Mouse (Mus musculus): ENCODE measurements at regions not wholly inside any gene's neighbourhood (a gene's known extent, or its start where the extent isn't known, plus 50 kb on each side); places are given as distances from the start of the nearest gene placed in this dataset.

DNA sequence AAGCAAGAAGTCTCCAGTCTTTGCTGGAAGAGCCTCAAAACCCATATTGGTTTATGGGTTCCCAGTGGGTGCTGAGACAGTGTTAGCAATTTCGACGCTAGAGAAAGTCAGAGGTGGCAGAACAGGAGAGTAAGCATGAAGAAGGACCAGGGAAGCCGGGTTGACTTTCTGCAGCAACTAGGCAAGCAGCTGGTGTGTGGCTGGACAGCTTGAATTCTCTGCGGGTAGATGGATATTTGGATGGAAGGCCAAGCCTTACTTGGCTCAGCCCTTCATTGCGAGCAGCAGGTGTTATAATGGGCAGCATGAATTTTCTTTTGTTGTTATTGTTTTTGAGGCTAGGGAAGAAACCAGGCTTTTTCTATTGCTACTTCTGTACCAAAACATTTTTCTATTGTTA lies 362.7 kb upstream of the Satb1 start:
- DNase-seq (ENCODE audit: low spot score): no peak

DNA sequence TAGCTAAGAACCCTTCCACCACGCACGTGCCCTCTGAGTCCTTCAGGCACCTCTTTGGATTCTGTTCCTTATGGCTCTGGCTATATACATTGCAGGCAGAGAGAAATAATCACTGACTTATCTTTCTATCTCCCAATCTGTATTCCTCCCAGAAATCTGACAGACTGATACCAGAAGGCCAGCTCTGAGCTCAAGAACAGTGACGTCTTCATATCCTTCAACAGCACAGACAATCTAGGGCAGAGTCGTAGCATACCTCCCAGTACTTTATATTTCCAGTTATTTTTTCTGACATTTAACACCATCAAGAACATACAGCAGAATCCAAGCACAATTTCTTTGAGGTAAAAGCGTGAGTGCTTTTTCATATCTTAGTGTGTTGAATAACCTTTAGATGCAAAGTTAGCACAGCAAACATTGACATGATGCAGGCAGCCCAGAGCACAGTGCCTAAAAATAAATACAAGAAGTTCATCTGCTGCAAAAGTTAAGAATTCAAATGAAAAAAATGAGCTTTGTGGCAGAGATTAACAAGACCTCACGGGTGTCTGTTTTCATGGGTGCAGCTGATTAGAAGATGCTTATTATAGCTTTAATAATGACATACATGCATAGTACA lies 358.1 kb upstream of the Satb1 start:
- no peak for DNase-seq (ENCODE audit: low spot score)

DNA sequence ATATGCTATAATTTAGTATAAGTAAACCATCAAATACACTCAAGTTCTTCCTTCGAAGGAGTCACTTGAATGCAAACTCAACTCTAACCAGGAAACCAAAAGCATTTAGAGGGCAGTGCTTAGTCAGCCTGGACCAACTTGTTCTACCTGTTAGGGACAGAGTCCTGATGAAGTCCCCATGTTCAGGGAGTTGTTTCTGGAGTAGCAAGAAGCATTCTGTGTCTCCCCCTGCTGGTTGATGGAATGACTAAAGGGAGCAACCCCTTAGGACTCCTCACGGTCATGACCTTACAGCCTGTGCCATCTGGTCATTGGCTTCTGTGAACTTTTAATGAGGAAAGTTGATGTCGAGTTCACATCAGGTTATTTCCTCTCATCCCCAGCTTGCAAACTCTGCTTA lies 349.6 kb upstream of the Satb1 start:
- DNase-seq (ENCODE audit: low spot score): no peak

DNA sequence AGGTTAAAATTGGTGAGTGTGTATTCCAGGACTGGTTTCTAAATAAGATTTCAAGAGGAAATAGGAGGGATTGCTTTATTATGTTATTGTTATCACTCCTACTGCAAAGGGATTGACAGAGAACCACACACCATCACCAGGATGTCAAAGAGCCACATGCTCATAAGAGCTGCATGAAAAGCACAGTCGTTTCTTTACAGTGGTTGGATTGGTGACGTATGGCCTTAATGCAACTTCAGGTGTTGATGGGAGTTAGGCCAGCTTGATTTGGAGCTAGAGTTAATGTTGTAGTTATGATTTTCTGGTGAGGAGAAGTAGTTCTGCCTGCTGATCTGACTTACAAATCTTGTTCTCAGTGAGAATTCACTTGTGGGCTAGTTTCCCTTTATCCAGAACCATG lies 344.9 kb upstream of the Satb1 start:
- DNase-seq (ENCODE audit: low spot score): no peak

DNA sequence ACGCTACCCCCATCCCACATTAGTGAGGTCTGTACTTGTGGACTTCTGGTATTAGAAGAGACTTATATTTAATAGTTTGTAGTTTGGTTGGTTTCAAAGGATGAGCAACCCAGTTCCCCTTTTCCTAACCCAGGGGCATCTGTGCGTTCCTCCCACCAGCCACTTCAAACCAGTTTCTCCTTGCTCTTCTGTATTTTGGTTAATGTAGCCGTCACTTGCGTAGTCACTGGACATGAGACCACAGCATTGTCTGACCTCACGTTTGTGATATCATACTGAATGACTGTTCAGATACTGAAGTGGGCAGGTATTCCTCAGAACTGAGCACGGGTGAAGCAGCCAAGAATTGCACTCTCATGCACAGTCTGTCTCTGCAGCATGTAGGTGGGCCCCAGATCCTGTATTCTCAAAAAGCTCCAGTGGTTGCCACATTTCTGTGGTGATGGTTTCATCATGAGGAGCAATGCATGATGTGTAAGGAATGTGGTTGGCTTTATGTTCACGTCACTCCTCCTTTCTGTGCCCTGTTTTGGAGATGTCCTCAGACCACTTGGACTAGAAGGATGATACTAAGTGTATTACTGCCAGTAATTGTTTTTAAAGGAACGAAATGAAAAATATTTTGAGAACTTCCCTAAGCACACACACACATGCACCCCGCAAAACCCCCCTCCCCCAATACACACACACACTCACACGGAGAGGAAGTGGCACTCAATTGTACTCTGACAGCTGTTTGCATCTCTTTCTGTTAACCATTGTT lies 335.2 kb upstream of the Satb1 start:
- no peak for DNase-seq (ENCODE audit: low spot score)

DNA sequence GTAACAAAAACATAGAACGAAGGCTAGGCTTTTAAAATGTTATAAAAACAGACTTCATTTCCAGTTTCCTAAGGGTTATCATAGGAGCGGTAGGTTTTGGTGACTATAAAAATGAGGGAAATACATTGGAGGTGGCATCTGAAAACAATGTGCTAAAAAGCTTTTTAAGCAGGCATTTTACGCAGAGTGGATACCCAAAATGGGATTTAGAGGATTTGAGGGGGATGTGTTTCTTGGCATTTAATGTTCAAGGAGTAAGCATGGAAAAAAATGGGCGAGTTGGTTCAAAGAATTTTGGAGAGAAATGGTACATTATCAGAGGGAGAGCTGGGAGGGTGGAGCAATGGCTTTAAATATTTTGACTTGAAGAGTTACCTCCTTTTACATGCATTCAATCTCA lies 334.6 kb upstream of the Satb1 start:
- DNase-seq (ENCODE audit: low spot score): no peak

DNA sequence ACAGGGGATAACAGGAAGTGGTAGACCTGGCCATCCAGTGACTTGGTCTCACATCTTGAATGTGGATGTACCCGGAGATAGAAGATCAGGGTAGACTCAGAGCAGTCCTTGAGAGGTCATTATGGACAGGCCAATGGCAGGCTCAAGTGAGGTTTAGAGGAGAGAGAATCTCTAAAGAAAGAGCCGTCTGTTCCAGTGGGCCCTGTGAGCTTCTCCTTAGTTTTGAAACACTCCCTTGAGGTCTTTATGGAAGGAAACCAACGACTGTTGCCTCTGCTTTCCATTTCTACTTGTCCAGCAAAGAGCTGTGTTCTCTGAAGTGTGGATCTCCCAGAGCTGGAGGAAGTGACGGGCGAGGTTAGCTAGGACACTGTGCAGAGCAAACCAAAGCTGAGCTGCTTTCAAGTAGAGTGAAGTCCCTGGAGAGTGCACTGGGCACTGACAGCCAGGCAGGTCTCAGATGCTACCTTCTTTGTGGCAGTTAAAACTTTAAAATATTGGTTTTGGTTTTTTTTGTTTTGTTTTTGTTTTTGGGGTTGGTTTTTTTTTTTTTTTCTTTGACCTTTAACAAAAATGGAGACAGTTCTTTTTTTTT lies 332.9 kb upstream of the Satb1 start:
- no peak for DNase-seq (ENCODE audit: low spot score)

DNA sequence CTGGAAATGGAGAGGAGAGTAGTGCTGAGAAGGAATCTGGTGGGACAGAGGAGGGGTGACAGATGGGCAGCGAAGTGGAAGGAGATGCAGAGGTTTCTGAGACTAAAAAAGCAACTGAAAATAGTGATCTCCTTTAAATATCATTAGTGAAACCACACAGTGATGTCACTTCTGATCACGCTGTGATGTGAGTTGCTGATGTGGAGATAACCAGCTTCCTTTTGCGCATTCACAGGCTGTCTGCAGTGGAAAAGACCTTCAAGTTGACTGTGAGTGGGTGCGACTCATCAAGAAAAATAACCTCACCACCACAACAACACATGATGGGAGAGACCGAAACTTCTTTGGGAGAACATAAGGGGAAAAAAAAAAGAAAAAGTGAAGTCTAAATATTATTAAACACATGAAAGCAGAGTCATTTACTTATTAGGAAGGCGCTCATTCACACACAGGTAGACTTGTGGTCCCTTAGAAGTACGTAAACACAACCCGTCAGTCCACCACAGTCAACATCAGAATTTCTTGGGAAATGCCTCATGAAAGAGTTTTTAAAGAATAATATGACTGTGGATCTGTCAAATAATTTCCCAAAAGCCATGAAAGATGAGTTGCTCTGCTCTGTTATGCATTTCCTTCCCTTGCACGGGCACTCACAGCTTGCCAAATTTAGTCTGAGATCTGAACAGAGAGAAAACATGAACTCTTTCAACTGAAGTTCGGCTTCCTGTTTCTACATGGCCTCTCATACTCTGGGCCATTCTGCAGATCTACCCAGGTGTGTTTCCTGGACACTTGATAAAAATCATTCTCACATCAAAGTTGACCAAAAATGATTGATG lies 329.7 kb upstream of the Satb1 start:
- no peak for DNase-seq (ENCODE audit: low spot score)

DNA sequence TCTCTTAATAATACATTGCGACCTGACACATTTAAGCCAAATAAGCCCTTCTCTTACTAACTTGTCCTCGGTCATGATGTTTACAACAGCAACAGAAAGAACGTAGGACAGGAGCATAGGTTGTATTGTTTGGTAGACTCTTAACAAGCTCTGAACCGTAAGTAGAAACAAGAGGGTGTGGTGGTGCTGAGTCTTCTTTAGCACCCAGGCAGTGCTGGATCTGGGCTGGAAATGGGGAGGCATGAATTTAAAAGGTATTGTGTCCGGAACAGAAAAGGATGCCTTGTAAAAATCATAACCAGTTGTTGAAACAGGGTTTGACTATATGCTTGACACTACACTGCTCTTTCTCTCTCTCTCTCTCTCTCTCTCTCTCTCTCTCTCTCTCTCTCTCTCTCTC lies 317.4 kb upstream of the Satb1 start:
- no peak for DNase-seq (ENCODE audit: low spot score)

DNA sequence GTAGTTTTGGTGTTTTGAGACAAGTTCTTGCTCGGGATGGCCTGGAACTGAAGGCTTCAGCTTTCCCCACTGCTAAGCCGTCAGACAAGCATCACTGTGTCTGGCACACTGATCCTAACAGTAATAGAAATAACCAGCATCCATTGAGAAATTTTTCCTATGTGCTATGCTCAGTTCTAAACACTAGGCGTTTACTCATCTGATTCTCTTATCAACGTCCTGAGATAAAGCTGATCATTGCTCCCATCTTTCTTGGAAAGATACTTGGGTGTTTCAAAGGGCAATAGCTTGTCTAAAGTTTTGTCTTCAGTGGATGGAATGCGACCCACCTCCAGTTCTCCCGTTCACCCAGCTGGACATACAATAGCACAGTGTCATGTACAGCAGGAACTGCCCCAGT lies 316.7 kb upstream of the Satb1 start:
- no peak for DNase-seq (ENCODE audit: low spot score)

DNA sequence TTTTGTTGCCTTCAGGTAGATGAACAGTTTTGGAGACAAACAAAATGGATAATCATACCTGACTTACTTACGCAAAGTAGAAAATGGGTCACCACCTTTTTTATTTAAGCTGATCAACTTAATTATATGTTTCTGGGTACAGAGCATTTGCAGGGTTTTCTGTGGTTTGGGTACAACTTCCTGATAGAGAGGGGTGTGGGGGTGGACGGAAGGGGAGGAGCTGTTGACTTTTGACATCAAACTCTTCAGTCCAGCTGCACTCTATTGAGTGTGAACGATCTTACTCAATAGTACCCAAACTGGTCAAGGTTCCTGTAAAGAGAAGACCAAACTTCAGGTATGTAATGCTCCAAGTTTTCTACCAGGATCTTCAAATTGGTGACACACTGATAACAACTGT lies 316.0 kb upstream of the Satb1 start:
- no peak for DNase-seq (ENCODE audit: low spot score)

DNA sequence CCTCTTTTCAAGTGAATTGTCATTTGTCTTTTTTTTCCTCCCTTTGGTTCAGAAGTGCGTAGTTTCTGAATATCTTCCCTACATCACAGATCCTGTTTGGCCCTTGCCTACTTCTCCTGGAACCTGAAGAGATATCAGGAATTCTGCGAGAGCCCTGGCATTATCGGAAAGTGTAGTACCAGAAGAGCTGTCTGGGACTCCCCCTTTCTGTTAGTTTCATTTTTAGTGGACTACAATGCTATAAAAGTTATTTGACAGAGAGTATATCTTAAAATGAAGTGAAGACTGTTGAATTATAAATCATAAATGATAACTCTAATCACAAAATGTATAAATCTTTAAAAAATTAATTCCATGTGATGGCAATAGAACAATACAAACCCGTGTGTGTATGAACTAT lies 270.8 kb upstream of the Satb1 start:
- DNase-seq (ENCODE audit: low spot score): no peak

DNA sequence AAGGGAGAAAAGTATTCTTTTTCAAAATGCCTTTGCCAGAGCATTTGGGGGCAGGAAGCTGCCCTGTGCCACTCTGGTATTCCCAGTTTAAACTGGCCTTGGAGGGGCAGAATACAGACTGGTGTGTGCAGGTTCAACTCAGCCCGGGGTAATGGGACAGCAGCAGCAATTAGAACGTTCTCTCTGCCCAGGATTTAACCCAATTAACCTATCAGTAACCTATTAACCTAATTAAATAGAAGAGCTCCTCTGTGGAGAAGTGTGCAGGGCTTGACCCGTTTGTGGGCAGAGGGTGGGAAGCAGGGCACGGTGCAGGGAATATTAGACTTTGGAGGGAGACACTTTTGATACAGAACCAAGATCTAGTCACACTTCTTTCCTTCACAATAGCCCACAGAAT lies 252.7 kb upstream of the Satb1 start:
- no peak for DNase-seq (ENCODE audit: low spot score)

DNA sequence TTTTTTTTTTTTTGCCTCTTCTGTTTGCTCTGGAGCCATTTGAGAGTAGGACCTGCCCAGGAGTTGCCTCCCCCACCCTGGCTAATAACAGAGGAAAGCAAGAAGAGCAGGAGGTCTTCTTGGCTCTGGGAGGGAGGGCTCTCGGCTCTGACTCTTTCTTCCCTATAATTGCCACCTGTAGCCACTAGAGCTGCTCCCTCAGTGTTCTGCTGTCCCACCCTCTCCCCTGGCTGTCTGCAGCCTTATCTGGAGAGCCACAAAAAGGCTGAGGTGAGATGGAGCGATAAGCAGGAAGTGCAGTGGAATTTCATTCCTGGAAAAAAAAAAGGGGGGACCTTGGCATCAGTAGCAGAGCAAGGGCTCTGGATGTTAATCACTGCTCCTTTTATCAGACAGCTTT lies 251.4 kb upstream of the Satb1 start:
- no peak for DNase-seq (ENCODE audit: low spot score)

DNA sequence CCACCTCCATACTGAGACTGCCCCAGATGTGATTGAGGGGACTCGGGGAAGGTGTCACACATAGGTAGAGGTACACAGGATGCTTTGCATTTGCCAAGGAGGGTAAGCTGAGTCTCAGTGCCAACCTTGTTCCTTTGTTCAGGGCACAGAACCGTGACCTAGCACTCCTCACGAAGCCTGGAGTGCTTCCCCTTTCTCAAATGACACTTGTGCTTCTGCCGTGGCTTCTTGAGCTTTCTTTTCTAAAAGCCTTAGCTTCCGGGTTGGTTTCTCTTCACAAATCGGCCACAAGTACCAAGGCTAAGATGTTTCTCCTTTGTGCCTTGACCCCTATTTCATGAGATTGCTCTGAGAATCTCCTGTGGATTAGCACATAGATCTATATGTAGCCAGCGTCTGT lies 246.2 kb upstream of the Satb1 start:
- no peak for DNase-seq (ENCODE audit: low spot score)

DNA sequence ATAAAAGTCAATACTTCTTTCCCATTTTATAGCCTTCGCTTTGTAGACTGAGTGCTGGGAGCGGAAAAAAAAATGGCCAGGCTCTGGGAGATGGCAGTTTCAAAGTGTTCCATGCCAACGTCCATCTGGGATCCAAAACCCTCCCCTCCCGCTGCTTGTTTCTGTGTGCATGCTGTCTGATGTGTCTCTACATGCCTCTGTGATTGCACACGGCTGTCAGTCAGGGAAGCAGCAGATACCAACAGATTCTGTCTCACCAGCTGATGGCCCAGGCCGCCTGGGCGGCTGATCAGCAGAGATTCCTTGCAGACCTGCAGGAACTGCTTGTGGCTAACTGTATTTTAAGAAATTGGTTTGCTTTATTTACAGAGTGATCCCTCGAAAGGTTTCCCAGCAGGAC lies 245.4 kb upstream of the Satb1 start:
- DNase-seq (ENCODE audit: low spot score): peak; percentile 15

DNA sequence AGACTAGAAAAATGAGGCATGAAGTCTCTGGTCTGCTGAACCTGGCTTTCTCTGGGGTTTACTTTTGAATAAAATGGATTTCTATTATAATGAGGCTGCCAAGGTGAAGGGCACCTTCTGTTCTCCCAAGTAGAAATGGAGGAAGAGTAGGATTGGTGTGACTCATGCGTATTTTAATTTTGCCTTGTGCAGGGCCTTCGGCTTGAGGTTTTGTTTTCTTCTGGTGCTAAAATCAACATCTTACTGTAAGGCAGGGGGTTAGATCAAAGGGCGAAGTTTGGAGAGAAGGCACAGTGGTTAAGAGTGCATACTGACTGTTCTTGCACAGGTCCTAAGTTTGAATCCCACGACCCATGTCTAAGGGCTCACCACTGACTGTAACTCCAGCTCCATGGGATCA lies 244.9 kb upstream of the Satb1 start:
- DNase-seq (ENCODE audit: low spot score): no peak

DNA sequence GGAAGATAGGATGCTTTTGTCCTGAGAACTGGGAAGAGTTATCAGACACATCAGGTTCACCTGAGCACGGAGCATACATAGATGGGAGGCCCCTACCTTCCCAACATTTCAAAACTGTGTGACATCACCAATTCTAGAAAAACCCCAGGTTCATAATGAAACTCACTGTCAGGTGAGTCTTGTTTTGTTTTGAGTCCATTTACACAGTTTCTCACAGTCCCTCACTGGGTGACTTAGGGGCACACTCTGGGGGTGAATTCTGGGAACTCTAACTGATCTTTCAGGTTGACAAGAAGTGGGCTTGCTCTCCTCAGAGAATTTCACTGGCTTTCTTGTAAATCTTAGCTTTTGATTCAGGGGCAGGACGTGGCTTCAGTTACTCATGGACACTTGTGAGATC lies 243.7 kb upstream of the Satb1 start:
- no peak for DNase-seq (ENCODE audit: low spot score)

DNA sequence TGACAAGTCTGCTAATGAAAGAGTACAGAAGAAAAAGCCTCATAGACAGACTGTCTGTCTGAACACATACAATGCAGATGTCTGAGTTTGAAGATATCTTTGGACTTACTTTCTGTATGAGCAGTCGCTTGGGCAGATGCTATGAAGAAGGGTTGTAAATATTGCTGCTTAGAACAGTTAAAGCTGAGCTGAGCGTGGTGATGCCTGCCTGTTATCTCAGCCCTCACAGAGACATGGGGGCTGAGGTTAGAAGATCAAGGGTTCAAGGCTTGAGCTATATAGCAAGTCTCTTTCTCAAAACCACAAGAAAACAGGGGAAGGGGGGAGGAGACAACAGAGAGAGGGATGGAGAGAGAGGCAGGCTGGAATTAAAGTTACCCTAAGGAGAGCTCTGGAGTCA lies 234.6 kb upstream of the Satb1 start:
- no peak for DNase-seq (ENCODE audit: low spot score)

DNA sequence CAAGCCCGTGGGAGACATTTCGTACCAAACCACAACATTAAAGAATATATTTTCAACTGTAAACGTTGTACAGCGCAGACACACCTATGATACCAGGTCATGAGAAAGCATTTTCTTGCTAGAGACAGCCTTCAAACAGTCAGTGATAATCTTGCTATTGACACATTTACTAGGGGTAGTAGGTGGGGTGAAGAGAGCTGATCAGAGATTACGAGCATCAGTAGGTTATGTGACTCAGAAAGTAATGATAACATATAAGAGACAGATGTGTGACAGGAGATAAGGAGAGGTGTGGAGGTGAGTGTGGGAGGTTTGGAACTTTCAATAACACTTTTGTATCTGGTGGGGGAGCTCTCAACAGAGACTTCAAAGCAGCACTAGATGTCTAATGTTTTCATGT lies 231.5 kb upstream of the Satb1 start:
- DNase-seq (ENCODE audit: low spot score): no peak

DNA sequence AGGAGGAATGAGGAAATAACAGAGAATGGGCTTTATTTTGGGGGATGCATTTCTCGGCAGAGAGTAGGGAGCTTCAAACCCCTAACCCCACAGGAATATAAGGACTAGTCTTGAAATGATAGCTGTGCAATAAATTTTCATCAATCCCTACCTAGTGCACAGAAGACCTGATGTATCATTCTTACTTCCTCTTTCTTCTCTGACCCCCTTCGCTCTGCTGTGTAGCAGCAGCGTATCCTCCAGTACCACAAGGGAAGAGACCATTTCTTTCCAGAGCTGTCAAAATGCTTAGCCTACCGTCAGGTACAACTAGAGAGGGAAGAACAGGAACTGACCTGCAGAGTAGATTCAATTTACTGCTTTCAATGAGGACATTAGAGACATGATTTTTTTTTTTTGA lies 230.0 kb upstream of the Satb1 start:
- no peak for DNase-seq (ENCODE audit: low spot score)

DNA sequence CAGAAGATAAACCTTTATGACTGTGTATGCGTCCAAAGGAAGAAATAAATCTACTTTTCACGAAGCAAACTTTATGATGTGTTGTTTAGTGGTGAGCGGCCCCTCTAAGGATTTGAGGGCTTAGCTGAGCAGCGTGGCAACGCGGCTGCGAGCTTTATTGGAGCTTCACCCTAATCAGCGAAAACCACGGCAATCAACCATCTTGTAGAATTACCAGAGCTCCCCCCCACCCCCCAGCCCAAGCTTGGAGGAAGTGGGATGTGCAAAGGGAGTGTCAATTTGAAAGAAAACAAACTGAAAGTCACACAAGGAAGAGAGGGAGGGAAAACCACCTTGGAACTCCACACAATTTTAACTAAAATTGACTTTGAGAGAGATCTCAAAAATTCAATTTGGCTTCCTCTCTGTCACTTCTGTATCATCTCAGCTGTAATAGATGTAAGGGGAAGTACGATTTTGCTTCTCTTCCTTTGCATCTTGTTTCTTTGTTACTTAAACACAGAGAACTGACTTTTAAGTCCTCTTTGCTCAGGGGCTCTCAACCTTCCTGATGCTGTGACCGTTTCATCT lies 229.1 kb upstream of the Satb1 start:
- DNase-seq (ENCODE audit: low spot score): no peak

DNA sequence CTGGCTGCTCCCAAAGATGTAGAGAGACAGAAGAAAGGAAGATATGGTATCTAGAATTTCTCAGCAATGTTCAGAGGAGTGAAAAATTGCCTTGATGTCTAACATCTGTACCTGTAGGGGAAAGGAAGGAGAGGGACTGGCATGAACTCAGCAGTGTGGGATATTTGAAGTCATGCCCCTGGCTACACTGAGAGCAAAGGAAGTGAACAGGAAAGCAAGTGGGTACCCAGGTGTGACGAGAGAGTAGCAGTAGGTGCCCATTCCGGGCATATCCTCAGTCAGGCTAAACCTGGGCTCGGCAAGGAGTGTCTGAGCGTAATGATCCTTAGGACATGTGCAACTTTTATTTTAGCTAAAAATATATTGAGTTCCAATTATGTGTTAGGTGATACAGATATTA lies 203.4 kb upstream of the Satb1 start:
- no peak for DNase-seq (ENCODE audit: low spot score)
